Mouse (Mus musculus) forebrain, embryonic 12.5 days (tissue): Measurements from ENCODE around the gene Tgfb1. TPM values are rescaled to one million over a fixed set of nuclear protein-coding genes. Genes with fewer than 3 reads are reported as not detected.

ENCODE experiments used
- ATAC-seq: fragments of 200-750 bp; cut with Nextera tagmentation; 2 replicates; pipeline ENCODE4 v1.8.0; 2017; ENCODE audit warnings: moderate TSS enrichment; ENCODE audit not compliant: low FRiP score
- H3K27ac ChIP-seq: fragments of 300-500 bp; sonication (generic); 2 replicates; pipeline ENCODE4 v1.5.1; 2016; ENCODE audit warnings: mild to moderate bottlenecking
- H3K27me3 ChIP-seq: fragments of 300-500 bp; sonication (generic); 2 replicates; pipeline ENCODE4 v1.6.1; 2016; ENCODE audit warnings: mild to moderate bottlenecking
- H3K36me3 ChIP-seq: fragments of 300-500 bp; sonication (generic); replicated peaks from 2 replicates; pipeline ENCODE4 v1.6.1; 2016; ENCODE audit warnings: mild to moderate bottlenecking
- H3K4me1 ChIP-seq: fragments of 300-500 bp; sonication (generic); 2 replicates; pipeline ENCODE4 v1.6.1; 2016
- H3K4me2 ChIP-seq: fragments of 300-500 bp; sonication (generic); 2 replicates; pipeline ENCODE4 v1.6.1; 2016; ENCODE audit warnings: mild to moderate bottlenecking, moderate library complexity
- H3K4me3 ChIP-seq: fragments of 300-500 bp; sonication (generic); replicated peaks from 2 replicates; pipeline ENCODE4 v1.5.1; 2016; ENCODE audit warnings: mild to moderate bottlenecking
- H3K9ac ChIP-seq: fragments of 300-500 bp; sonication (generic); 2 replicates; pipeline ENCODE4 v1.6.1; 2016; ENCODE audit warnings: mild to moderate bottlenecking
- H3K9me3 ChIP-seq: fragments of 300-500 bp; sonication (generic); 2 replicates; pipeline ENCODE4 v1.6.1; 2016
- whole genome bisulfite sequencing: fragments of 180-500 bp; shearing (Covaris S2); methylation state at CpG from one replicate; pipeline ENCODE4 v1.1.7; 2016; 5-methylcytosine and 5-hydroxymethylcytosine counted together
- polyA plus RNA-seq: library from polyadenylated mRNA; unstranded; fragments of >200 nt; fragmentation: Nextera tagmentation; extraction: Ambion mirVana; gene quantifications from 2 replicates; pipeline ENCODE4 v1.2.1, GENCODE M21; 2016

The Tgfb1 gene
- polyA plus RNA-seq, 1 experiment from 2014 or later, result 1.3 TPM

- 44% methylated on average over 5 of the region's 5 CpGs for WGBS
- H3K4me3 ChIP-seq, result no peak overlapping the region
- no peaks in the 10 kb centered on the region for H3K9me3 ChIP-seq
- H3K27me3 ChIP-seq, result peaks cover 73% of the 10 kb centered on the region
- H3K4me2 ChIP-seq, result no peak overlapping the region
- no peak for ATAC-seq
- H3K9ac ChIP-seq, result no peak overlapping the region
- peaks cover 39% of the 10 kb centered on the region for H3K4me1 ChIP-seq
- no peaks in the 10 kb centered on the region for H3K36me3 ChIP-seq
- H3K27ac ChIP-seq, result no peak overlapping the region
Measured at GRCm38 (mm10) chr7:25690051-25690450, 3.2 kb downstream of the Tgfb1 start.

- Histone ChIP-seq H3K4me2 (no peak overlapping the region), H3K27ac (no peak overlapping the region), H3K9ac (no peak overlapping the region), H3K4me3 (no peak overlapping the region), H3K9me3 (no peaks in the 10 kb centered on the region), H3K4me1 (peaks cover 9% of the 10 kb centered on the region), H3K36me3 (no peaks in the 10 kb centered on the region), H3K27me3 (peaks cover 40% of the 10 kb centered on the region)
- 43% methylated on average over 8 of the region's 8 CpGs for WGBS
- ATAC-seq, result no peak
Measured at GRCm38 (mm10) chr7:25694104-25694503, 7.3 kb downstream of the Tgfb1 start.

DNA sequence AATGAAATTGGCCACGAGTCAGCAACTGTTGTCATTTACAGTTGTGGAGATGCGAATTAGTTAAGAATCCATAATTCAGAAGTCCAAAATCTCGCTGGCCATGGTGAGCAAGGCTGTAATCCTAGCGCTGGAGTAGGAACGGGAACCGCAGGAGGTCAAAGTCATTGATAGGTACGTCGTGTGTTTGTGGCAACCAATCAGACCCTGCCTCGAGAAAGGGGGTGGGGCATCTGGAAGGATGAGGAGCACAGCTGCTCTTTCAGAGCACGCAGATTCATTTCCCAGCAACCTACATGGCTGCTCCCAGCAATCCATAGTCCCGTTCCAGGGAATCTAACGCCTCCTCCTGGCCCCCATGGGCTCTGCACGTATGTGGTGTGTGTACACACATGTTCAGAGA, 13.0 kb downstream of the Tgfb1 start:
- Histone ChIP-seq H3K27me3 (peaks cover 25% of the 10 kb centered on the region), H3K4me1 (peaks cover 11% of the 10 kb centered on the region), H3K4me3 (no peak overlapping the region), H3K9ac (no peak overlapping the region), H3K9me3 (peaks cover 12% of the 10 kb centered on the region), H3K36me3 (no peaks in the 10 kb centered on the region), H3K4me2 (no peak overlapping the region), H3K27ac (no peak overlapping the region)
- no peak for ATAC-seq
- 56% methylated on average over 13 of the region's 13 CpGs for WGBS

GRCm38 (mm10) chr7:25700732-25701131, 13.9 kb downstream of the Tgfb1 start:
- Histone ChIP-seq H3K27me3 (peaks cover 32% of the 10 kb centered on the region), H3K36me3 (no peaks in the 10 kb centered on the region), H3K4me3 (no peak overlapping the region), H3K9ac (no peak overlapping the region), H3K27ac (no peak overlapping the region), H3K9me3 (peaks cover 12% of the 10 kb centered on the region), H3K4me1 (peaks cover 14% of the 10 kb centered on the region), H3K4me2 (no peak overlapping the region)
- no peak for ATAC-seq
- 77% methylated on average over 12 of the region's 12 CpGs for WGBS

DNA sequence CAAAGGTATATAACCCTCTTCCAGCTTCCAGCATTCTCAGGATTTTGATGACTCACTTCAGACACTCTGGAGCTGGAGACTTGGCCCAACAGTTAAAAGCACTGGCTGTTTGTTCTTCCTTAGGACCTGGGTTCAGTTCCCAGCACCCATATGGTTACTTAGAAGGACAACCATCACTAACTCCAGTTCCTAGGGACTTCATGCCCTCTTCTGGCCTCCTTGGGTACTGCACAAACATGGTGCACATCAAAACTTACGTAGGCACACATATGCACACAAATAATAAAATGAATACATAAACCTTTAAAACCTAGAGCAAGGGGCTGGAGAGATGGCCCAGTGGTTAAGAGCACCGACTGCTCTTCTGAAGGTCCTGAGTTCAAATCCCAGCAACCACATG, 15.5 kb downstream of the Tgfb1 start:
- H3K9ac ChIP-seq, result no peak overlapping the region
- H3K4me2 ChIP-seq, result no peak overlapping the region
- no peaks in the 10 kb centered on the region for H3K36me3 ChIP-seq
- 93% methylated on average over 2 of the region's 2 CpGs for WGBS
- peaks cover 12% of the 10 kb centered on the region for H3K9me3 ChIP-seq
- H3K27me3 ChIP-seq, result peaks cover 41% of the 10 kb centered on the region
- H3K27ac ChIP-seq, result no peak overlapping the region
- no peak overlapping the region for H3K4me3 ChIP-seq
- peaks cover 14% of the 10 kb centered on the region for H3K4me1 ChIP-seq
- ATAC-seq, result no peak

GRCm38 (mm10) chr7:25703793-25704494, 17.1 kb downstream of the Tgfb1 start:
- 17% methylated on average over 10 of the region's 10 CpGs for WGBS
- no peak for ATAC-seq
- Histone ChIP-seq H3K36me3 (no peaks in the 10 kb centered on the region), H3K9me3 (peaks cover 12% of the 10 kb centered on the region), H3K9ac (0 out of 2 replicates have a peak overlapping the region, but pooled peaks have one; percentile 61), H3K27me3 (peaks cover 43% of the 10 kb centered on the region), H3K4me2 (peak overlapping the region; percentile 75), H3K4me1 (peaks cover 14% of the 10 kb centered on the region), H3K27ac (no peak overlapping the region), H3K4me3 (no peak overlapping the region; the same call in 1 of the 2 replicates)

DNA sequence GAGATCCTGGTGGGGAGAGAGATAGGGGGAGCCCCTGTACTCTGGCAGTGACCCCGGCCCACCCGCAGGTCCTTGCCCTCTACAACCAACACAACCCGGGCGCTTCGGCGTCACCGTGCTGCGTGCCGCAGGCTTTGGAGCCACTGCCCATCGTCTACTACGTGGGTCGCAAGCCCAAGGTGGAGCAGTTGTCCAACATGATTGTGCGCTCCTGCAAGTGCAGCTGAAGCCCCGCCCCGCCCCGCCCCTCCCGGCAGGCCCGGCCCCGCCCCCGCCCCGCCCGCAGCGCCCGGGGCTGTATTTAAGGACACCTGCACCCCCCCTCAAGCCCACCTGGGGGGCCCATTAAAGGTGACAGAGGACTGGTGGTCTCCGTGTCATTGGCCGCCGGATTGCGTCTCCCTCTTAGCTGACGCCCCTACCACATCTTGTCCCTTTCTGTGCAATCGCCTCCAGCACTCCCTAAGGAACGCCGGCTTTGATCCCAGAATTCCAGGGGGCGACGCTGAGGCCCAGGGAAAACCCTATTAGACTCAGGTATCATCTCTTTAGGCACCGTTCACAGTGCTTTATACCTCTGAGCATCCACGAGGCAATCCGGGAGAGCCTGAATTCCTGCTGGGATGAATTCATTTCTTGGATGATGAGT, 18.0 kb downstream of the Tgfb1 start:
- peak overlapping the region; percentile 75 for H3K4me2 ChIP-seq
- peaks cover 43% of the 10 kb centered on the region for H3K27me3 ChIP-seq
- H3K36me3 ChIP-seq, result no peaks in the 10 kb centered on the region
- H3K27ac ChIP-seq, result no peak overlapping the region
- H3K4me3 ChIP-seq, result peak overlapping the region; percentile 39
- WGBS, result 2% methylated on average over 32 of the region's 37 CpGs
- H3K9me3 ChIP-seq, result peaks cover 12% of the 10 kb centered on the region
- ATAC-seq, result peak; percentile 55
- H3K9ac ChIP-seq, result peak overlapping the region; percentile 61
- peaks cover 16% of the 10 kb centered on the region for H3K4me1 ChIP-seq

GRCm38 (mm10) chr7:25705801-25706251, 19.0 kb downstream of the Tgfb1 start:
- Histone ChIP-seq H3K4me3 (no peak overlapping the region), H3K27me3 (peaks cover 43% of the 10 kb centered on the region), H3K27ac (no peak overlapping the region), H3K36me3 (no peaks in the 10 kb centered on the region), H3K9ac (no peak overlapping the region), H3K4me1 (peaks cover 26% of the 10 kb centered on the region), H3K9me3 (peaks cover 9% of the 10 kb centered on the region), H3K4me2 (no peak overlapping the region)
- ATAC-seq, result no peak
- WGBS, result 72% methylated on average over 6 of the region's 6 CpGs

GRCm38 (mm10) chr7:25706578-25707170, 19.9 kb downstream of the Tgfb1 start:
- Histone ChIP-seq H3K27me3 (peaks cover 43% of the 10 kb centered on the region), H3K4me1 (peaks cover 34% of the 10 kb centered on the region), H3K9ac (no peak overlapping the region), H3K36me3 (0 out of 2 replicates have a peak, but pooled peaks cover 3% of the 10 kb centered on the region), H3K27ac (no peak overlapping the region), H3K4me2 (no peak overlapping the region), H3K4me3 (no peak overlapping the region), H3K9me3 (peaks cover 8% of the 10 kb centered on the region)
- ATAC-seq, result no peak
- WGBS, result 71% methylated on average over 6 of the region's 7 CpGs

DNA sequence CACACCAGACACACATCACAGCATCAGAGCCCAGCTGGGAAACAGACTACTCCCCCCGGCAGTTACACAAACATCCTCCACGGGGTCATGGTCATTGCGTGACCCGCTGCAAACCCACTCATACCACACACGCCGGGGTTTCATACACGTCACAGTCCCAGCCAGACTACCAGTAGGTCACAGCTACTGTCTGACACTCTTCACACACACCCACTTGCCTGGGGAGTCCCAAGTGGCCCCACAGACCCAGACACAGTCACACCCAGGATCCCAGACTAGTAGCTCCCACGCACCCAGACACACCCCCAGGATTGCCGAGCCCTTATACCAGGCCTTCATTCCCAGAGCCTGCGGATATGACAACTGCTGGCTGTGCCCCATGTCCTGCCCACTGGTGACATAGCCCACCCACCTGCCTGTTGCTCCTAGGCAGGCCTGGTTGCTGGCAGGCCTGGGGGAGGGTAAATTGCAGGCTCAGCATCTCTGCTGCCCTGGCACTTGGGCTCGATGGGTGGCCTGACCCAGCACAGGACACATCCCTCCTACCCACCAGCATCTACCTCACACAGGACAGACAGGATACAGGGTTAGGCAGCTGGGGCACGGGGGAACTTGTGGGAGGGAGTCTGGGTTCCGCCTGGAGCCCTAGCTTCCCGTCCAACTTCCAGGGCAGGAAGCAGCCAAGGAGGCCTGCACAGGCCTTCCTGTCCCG, 20.9 kb downstream of the Tgfb1 start:
- H3K27ac ChIP-seq, result no peak overlapping the region
- H3K4me3 ChIP-seq, result no peak overlapping the region
- ATAC-seq, result no peak
- H3K9ac ChIP-seq, result no peak overlapping the region
- H3K27me3 ChIP-seq, result peaks cover 43% of the 10 kb centered on the region
- peaks cover 14% of the 10 kb centered on the region for H3K36me3 ChIP-seq
- 62% methylated on average over 15 of the region's 15 CpGs for WGBS
- peaks cover 39% of the 10 kb centered on the region for H3K4me1 ChIP-seq
- H3K4me2 ChIP-seq, result no peak overlapping the region
- H3K9me3 ChIP-seq, result no peaks in the 10 kb centered on the region

GRCm38 (mm10) chr7:25709961-25710360, 23.2 kb downstream of the Tgfb1 start:
- Histone ChIP-seq H3K9ac (0 out of 2 replicates have a peak overlapping the region, but pooled peaks have one; percentile 33), H3K4me3 (no peak overlapping the region)
- 15% methylated on average over 12 of the region's 12 CpGs for WGBS

More at GRCm38 (mm10) chr7:25709961-25710360, 23.2 kb downstream of the Tgfb1 start:
- Histone ChIP-seq H3K27me3 (peaks cover 25% of the 10 kb centered on the region; the same call in 1 of the 2 replicates), H3K4me1 (peaks cover 26% of the 10 kb centered on the region), H3K27ac (no peak overlapping the region), H3K9me3 (no peaks in the 10 kb centered on the region), H3K36me3 (peaks cover 36% of the 10 kb centered on the region), H3K4me2 (no peak overlapping the region)
- no peak for ATAC-seq
